Mouse (Mus musculus): ENCODE data around the gene Ctrb1. TPM values are rescaled to one million over a fixed set of nuclear protein-coding genes. Genes with fewer than 3 reads are reported as not detected.
A peak's percentile ranks its signal among the peaks of the same experiment; 100 is the strongest.

Ctrb1 gene
- polyA plus RNA-seq (2015; fragmentation: Nextera tagmentation; extraction: Ambion mirVana) = 2.5 TPM in 1 of 2 replicates, not detected in the other

DNA sequence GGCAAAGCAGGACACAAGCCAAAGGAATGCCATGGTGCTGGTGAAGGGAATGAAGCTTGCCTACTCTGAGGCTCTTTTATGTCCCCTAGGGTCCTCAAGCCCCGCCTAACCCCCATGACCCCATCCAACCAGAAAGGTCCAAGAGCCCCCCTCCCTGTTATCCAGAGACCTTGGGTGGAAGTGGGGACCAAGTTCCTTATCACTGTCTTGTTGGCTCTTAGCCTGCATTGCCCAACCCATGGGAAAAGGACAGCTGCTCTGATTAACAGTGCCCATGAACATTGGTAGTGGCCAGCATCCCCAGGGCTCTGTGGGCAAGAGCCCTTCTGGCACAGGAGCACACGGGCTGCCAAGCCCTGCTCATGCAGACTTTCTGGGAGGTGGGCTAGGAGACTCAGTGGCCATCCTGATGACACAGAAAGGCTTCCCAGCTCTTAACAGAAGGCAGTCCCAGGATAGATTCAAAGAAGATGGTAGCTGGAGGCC is at the start of gene Ctrb1:
Gene Ctrb1 (minus strand): TSS at position 51 of the 486 bp plus-strand sequence.
- ATAC-seq (replicated peaks) = no peak
- Histone ChIP-seq H3K27me3 (replicated peaks) (no peaks in the 10 kb centered on the region), H3K4me1 (no peaks in the 10 kb centered on the region), H3K27ac (no peak within 1 kb of the TSS), H3K4me3 (no peak within 1 kb of the TSS), H3K9me3 (no peaks in the 10 kb centered on the region), H3K4me2 (no peak within 1 kb of the TSS), H3K9ac (no peak within 1 kb of the TSS), H3K36me3 (replicated peaks) (no peaks in the 10 kb centered on the region)
- WGBS = 87% methylated on average over 2 of the region's 2 CpGs

DNA sequence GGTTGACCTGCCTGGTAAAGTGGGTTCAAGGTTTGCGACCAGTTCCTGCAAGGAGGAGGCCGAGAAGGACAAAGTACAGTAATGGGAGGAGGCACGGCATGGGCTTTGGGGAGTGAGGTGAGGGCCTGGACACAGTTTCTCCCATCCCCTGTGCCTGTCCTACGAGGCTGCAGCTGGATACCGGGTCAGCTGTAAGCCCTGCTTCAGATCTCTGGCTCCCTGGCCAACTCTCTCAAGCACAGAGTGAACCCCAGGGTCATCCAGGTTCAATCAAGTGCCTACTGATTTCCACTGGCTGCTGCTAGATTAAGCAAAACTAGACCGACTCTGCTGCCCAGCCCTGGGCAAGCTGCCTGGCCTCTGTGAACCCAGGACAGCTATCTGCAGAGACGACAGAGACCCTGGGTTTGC is 49.5 kb upstream of the Ctrb1 start:
- ATAC-seq (replicated peaks) = no peak
- WGBS = 70% methylated on average over 7 of the region's 7 CpGs
- Histone ChIP-seq H3K36me3 (replicated peaks) (no peaks in the 10 kb centered on the region), H3K27ac (no peak overlapping the region), H3K4me1 (peaks cover 85% of the 10 kb centered on the region), H3K4me2 (peak overlapping the region; percentile 56), H3K4me3 (no peak overlapping the region; the same call in 1 of the 2 replicates), H3K27me3 (replicated peaks) (no peaks in the 10 kb centered on the region), H3K9ac (no peak overlapping the region), H3K9me3 (no peaks in the 10 kb centered on the region)

DNA sequence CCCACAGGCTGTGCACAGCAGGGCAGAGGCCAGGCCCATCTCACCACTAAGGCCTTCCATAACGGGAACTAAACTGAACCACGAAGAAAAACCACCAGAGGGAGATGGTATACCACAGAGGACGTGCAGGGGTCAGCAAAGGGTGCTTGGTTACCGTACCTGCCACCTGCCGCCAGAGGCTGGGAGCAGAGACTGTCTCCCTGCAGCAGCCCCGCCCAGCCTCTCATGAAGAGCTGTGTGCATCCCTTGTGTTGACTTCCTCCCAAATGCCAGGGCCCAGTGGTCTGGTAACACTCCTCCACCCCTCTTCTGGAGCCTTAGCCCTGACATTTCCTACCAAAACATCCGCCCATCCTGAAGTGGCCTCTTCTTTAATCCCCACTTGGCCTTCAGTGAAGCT is 48.8 kb upstream of the Ctrb1 start:
- ATAC-seq (replicated peaks) = no peak
- H3K4me3 ChIP-seq = no peak overlapping the region
- H3K4me1 ChIP-seq = peaks cover 86% of the 10 kb centered on the region
- H3K27me3 ChIP-seq (replicated peaks) = no peaks in the 10 kb centered on the region
- 38% methylated on average over 7 of the region's 7 CpGs for WGBS
- H3K9me3 ChIP-seq = no peaks in the 10 kb centered on the region
- no peaks in the 10 kb centered on the region for H3K36me3 ChIP-seq (replicated peaks)
- H3K4me2 ChIP-seq = peak overlapping the region; percentile 0; the same call in 1 of the 2 replicates
- peak overlapping the region; percentile 39; the same call in 1 of the 2 replicates for H3K27ac ChIP-seq
- no peak overlapping the region for H3K9ac ChIP-seq

DNA sequence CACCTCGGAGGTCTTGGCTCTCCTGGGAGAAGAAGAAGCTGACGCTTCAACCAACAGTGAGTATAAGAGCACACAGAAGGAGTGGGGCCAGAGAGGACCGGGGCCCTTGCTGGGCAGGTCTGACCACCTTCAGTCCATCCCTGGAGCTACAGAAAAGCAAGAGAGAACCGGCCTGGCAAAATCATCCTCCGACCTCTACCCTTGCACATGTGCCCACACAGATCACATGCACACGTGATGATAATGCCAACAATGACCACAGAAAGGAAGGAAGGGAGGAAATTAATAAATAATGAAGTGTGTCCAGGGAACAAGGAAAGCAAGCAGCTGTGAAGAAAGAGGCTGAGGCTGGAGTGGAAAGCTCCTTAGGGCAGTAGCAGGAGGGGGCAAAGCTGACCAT is 48.1 kb upstream of the Ctrb1 start:
- no peak for ATAC-seq (replicated peaks)
- H3K4me2 ChIP-seq = 0 out of 2 replicates have a peak overlapping the region, but pooled peaks have one; percentile 0
- H3K9ac ChIP-seq = no peak overlapping the region
- 58% methylated on average over 6 of the region's 6 CpGs for WGBS
- H3K4me3 ChIP-seq = no peak overlapping the region
- no peaks in the 10 kb centered on the region for H3K9me3 ChIP-seq
- H3K4me1 ChIP-seq = peaks cover 86% of the 10 kb centered on the region
- no peaks in the 10 kb centered on the region for H3K36me3 ChIP-seq (replicated peaks)
- H3K27ac ChIP-seq = peak overlapping the region; percentile 39; the same call in 1 of the 2 replicates
- H3K27me3 ChIP-seq (replicated peaks) = no peaks in the 10 kb centered on the region

DNA sequence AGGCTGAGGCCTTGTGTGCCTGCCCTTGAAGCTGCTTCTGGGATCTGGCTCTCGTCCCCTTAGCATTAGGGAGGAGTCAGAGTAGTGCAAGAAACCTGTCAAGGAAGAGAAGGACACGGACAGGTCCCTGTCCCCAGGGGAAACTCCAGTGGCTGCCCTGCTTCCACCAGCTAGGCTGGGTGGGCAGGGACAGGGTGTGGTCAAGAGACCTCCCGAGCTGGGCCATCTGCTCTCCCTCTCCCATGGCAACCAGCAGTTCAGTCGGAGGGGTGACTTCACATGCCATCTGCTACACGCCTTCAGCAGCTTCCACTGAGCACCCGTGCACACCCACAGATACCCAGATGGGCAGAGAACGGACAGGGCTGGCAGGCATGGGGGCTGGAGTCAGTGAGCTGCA is 45.5 kb upstream of the Ctrb1 start:
- Histone ChIP-seq H3K9ac (0 out of 2 replicates have a peak overlapping the region, but pooled peaks have one; percentile 26), H3K4me3 (no peak overlapping the region), H3K36me3 (replicated peaks) (no peaks in the 10 kb centered on the region), H3K4me2 (no peak overlapping the region), H3K27ac (peak overlapping the region; percentile 24; the same call in 1 of the 2 replicates), H3K4me1 (peaks cover 89% of the 10 kb centered on the region), H3K27me3 (replicated peaks) (no peaks in the 10 kb centered on the region), H3K9me3 (no peaks in the 10 kb centered on the region)
- no peak for ATAC-seq (replicated peaks)
- WGBS = 23% methylated on average over 7 of the region's 7 CpGs

DNA sequence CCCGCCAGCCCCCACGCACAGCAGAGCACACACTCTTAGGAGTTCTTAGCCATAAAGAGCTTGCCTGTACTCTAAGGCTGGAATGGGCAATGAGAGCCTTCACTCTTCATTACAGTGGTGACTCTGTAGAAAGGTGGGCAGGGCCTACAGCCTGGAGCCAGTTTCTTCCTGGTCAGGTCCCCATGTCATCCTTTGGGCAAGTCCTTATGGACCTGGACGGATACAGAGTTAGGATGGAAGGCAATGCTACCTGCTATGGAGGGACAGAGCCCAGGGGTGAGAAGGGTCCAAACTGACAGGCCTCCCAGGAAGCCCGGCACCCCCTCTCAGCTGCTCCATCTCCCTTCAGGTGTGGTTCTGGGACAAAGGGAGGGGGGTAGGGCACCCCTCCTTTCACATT is 45.0 kb upstream of the Ctrb1 start:
- Histone ChIP-seq H3K27me3 (replicated peaks) (no peaks in the 10 kb centered on the region), H3K4me1 (peaks cover 89% of the 10 kb centered on the region), H3K4me3 (no peak overlapping the region), H3K9me3 (no peaks in the 10 kb centered on the region), H3K4me2 (no peak overlapping the region), H3K36me3 (replicated peaks) (no peaks in the 10 kb centered on the region), H3K27ac (peak overlapping the region; percentile 24; the same call in 1 of the 2 replicates), H3K9ac (peak overlapping the region; percentile 26; the same call in 1 of the 2 replicates)
- 69% methylated on average over 4 of the region's 4 CpGs for WGBS
- no peak for ATAC-seq (replicated peaks)

DNA sequence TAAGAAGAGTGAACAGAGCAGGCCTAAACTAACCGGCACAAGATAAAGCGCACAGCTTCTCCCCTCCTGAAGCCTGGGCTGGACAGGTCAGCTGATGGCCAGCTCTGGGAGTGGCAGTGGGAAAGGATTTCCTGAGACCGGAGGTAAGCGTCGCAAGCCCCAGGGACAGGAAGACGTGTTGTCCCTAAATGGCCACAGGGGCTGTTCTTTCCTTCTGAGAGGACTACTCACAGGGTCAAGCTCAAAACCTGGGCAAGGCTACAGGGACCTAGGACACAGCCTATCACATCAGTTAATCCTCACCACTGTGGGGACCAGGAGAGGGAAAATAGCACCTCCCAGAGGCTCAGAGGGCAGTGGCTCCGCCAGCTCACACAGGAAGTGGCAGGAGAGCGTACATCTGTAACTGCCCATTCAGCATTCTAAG is 44.5 kb upstream of the Ctrb1 start:
- ATAC-seq (replicated peaks) = no peak
- Histone ChIP-seq H3K36me3 (replicated peaks) (no peaks in the 10 kb centered on the region), H3K4me2 (no peak overlapping the region), H3K9ac (0 out of 2 replicates have a peak overlapping the region, but pooled peaks have one; percentile 7), H3K27ac (peak overlapping the region; percentile 22; the same call in 1 of the 2 replicates), H3K4me3 (no peak overlapping the region), H3K9me3 (no peaks in the 10 kb centered on the region), H3K4me1 (peaks cover 89% of the 10 kb centered on the region), H3K27me3 (replicated peaks) (no peaks in the 10 kb centered on the region)
- WGBS = 58% methylated on average over 8 of the region's 8 CpGs

DNA sequence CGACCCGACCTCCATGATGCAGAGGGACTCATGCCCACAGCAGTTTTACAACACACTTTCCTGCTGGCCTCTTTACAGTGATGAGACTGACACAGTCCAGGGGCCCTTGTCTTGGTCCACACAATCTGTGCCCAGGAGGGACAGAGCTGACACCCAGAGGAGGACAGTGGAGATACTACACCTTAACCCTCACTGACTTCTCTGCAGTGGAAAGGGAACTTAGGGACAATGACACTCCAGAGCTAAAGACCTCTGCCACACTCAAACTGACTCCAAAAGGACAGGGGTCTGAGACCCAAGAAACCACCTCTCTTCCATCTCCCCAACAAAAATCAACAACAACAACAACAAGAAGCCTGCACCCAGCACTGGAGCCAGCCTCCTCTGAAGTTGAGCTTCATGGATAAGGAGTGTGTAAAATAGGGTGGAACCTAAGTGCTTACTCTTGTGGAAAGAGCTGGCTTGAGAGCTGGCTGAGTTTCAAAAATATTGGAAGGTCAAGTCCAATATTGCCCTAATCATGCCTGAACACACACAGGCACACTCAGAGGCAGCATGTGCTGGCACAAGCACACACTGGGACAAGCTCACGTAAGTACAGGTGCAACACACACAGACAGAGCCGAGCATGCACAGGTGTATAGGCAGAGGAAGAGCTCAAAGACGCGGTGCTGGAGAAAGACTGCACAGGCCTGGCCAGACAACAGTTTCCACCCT is 43.6 kb upstream of the Ctrb1 start:
- no peak overlapping the region for H3K4me3 ChIP-seq
- 0 out of 2 replicates have a peak overlapping the region, but pooled peaks have one; percentile 17 for H3K27ac ChIP-seq
- no peaks in the 10 kb centered on the region for H3K9me3 ChIP-seq
- peaks cover 89% of the 10 kb centered on the region for H3K4me1 ChIP-seq
- H3K9ac ChIP-seq = no peak overlapping the region
- no peak overlapping the region for H3K4me2 ChIP-seq
- WGBS = 53% methylated on average over 6 of the region's 6 CpGs
- no peak for ATAC-seq (replicated peaks)
- H3K27me3 ChIP-seq (replicated peaks) = no peaks in the 10 kb centered on the region
- H3K36me3 ChIP-seq (replicated peaks) = no peaks in the 10 kb centered on the region

DNA sequence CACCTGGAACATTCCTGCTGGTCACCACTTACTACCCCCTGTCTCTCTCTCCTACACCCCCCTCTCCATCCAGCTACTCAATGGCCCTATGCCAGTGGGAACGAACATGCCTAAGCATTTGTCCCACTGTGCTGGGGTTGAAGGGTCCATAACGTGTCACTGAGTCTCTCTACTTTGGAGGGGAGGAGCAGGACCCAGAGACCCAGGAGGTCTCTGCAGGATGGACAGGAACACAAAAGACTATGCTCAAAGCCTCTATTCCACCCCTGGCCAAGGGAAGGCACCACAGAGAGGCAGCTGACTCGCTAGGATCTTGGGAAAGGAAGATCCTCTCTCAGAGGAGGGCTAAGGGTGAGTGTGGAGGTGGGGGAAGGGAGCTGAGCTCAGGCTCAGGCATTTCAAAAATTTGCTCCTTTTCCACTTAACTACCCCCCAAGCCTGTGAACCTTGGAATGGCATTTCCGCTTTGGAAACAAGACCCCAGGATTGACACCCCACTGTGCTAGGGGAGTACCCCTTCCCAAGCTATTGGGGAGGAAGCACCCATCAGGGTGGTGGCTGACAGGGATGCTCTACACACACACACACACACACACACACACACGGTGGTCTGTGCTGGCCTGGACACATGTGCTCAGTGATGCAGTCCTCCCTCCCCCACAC is 42.9 kb upstream of the Ctrb1 start:
- peak overlapping the region; percentile 81; the same call in 1 of the 2 replicates for H3K27ac ChIP-seq
- WGBS = 11% methylated on average over 5 of the region's 5 CpGs

DNA sequence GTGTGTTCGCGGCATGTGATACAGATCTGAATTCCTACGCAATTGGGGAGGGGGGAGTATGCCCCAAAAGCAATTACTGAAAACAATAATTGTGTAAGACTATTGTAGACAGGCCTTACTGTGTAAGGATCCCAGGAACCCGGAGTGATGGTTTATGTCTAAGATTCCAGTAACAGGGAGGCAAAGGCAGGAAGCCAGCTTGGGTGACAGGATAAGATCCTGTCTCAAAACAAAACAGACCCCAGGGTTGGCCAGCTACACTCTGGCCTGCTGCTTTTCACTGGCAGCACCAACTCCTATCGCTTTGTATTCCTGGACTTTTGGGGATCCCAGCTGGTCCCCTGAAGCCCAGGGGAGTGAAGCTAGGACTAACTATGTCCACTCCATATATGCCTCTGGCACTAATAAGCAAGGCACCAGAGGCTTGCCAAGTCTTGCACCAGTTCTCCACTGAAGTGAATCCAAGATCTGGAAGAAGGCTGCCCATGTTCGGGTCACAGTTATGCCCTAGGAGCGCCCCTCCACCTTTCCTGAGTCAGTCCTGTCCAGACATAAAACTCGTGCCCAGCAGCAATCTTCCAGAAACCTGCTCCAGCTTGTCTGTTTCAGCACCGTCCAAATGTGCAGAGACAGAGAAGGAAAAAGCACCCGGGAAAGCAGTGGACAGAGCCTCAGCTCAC is 41.7 kb upstream of the Ctrb1 start:
- H3K27me3 ChIP-seq (replicated peaks) = no peaks in the 10 kb centered on the region
- H3K27ac ChIP-seq = peak overlapping the region; percentile 81
- ATAC-seq (replicated peaks) = no peak
- H3K36me3 ChIP-seq (replicated peaks) = no peaks in the 10 kb centered on the region
- no peaks in the 10 kb centered on the region for H3K9me3 ChIP-seq
- peak overlapping the region; percentile 77 for H3K4me3 ChIP-seq
- peaks cover 92% of the 10 kb centered on the region for H3K4me1 ChIP-seq
- WGBS = 25% methylated on average over 10 of the region's 10 CpGs
- peak overlapping the region; percentile 72 for H3K4me2 ChIP-seq
- H3K9ac ChIP-seq = peak overlapping the region; percentile 84

More for the DNA sequence above, 42.9 kb upstream of the Ctrb1 start:
- Histone ChIP-seq H3K4me3 (no peak overlapping the region), H3K9ac (no peak overlapping the region), H3K4me2 (no peak overlapping the region), H3K36me3 (replicated peaks) (no peaks in the 10 kb centered on the region), H3K4me1 (peaks cover 89% of the 10 kb centered on the region), H3K27me3 (replicated peaks) (no peaks in the 10 kb centered on the region), H3K9me3 (no peaks in the 10 kb centered on the region)
- ATAC-seq (replicated peaks) = no peak

DNA sequence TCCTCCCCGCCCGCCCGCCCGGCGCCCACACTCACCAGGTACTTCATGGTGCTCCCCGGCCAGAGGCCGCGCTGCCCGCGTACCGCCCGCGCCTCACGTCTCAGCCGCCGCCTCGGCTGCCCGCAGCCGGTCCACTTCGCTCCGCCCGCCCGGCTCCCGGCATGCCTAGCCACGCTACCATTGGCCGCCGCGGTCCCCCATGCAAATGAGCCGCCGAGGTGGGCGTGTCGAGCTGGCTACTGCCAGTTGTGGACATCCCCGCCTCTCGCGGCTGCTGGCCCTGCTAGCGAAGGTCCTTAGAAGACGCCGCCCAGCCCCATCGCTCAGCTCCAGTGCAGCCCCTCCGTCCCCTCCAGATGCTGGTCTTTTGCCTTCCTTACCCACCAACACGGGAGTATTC is 41.2 kb upstream of the Ctrb1 start:
- peak overlapping the region; percentile 84 for H3K9ac ChIP-seq
- H3K9me3 ChIP-seq = no peaks in the 10 kb centered on the region
- ATAC-seq (replicated peaks) = peak; percentile 95
- H3K4me2 ChIP-seq = peak overlapping the region; percentile 72
- H3K4me3 ChIP-seq = peak overlapping the region; percentile 77
- H3K4me1 ChIP-seq = peaks cover 88% of the 10 kb centered on the region
- 0% methylated on average over 20 of the region's 41 CpGs for WGBS
- H3K27ac ChIP-seq = peak overlapping the region; percentile 81
- no peaks in the 10 kb centered on the region for H3K36me3 ChIP-seq (replicated peaks)
- H3K27me3 ChIP-seq (replicated peaks) = no peaks in the 10 kb centered on the region
